Mouse (Mus musculus) liver, postnatal 0 days (tissue): Measurements from ENCODE around the gene Slc44a1.

Experiments
- CTCF ChIP-seq: sonication (generic); IDR thresholded peaks from 2 replicates; pipeline ENCODE4 v1.5.1; 2016; ENCODE audit warnings: antibody characterized with exemption, low read depth
- EP300 ChIP-seq: IDR thresholded peaks from 2 replicates; pipeline ENCODE4 v1.6.1; 2016; ENCODE audit warnings: antibody characterized with exemption, low read depth, mild to moderate bottlenecking

DNA sequence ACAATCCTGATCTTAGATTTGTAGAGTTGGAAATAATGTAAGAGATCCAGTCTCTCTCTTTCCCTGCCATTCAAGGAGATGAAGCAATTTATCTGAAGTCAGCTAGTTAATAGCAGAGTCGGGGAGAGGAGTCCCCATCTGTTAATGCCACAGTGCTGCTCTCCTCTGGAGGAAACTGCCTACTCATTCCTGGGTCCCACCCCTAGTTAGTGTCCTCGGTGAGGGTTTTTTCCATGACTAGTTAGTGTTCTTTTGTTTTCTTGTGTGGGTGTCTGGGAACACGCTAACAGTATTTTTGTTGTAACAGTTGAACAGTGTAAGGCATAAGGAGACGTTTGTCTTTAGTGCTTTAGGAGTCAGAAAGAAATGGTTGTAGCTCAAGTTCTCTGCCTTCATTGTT lies 38.4 kb downstream of the Slc44a1 start:
- TF ChIP-seq CTCF, result no peak
- TF ChIP-seq EP300, result no peak
